Mouse (Mus musculus): ENCODE measurements around the gene Banp.
A peak's percentile ranks its signal among the peaks of the same experiment; 100 is the strongest.

Gene Banp

DNA sequence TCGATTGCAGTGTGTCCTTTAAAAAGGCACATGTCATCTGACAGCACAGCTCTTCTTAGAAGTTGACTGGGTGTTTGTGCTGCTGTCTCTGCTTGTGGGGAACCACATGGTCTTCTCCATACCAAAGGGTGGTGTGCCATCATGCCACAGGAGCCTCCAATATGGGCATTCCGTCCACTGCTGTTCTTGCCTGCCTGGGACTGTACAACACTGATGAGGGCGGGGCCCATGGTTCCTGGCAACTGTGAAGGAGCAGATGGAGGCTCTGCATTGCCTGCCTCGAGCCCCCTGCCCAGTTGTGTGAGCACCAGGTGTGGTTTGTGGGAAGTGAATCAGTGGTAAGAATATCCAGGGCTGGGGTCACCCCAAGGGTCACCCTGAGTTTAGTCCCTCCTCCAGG lies 73.2 kb downstream of the Banp start:
- DNase-seq, result no peak

DNA sequence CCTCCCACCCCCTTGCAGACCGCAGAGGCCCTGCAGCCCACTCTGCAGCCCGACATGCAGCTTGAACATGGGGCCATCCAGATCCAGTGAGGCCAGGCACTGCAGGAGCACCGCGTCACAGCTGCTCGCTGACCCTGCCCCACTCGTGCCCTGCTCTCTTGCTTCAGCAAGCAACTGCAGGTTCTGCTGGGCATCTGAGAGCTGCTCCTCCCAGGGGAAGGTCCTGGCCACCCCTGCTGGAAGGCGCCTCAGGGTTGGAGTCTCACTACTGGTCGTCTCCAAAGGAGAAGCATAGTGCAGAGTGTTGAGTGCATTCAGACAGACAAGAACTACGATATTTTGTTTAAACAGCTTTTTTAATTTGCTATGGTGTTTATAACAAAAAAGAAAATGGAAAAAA lies 76.0 kb downstream of the Banp start:
- no peak for DNase-seq

DNA sequence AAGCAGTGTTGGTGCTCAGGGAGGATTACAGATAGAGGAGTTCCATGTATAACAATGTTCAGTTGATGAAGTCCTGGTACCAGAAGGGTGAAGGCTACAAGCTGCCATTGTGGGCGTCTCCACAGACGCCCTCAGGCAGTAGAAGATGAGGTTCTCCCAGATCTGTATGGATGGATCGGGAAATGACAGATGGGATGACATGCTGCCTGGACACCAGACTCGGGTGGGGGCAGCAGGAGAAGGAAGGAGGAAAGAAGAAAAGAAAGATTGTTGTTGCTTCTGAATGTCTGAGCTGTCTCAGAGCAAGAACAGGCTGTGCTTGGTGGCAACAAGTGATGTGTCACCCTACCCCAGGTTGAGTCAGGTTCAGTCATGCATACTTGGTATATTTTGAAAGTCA lies 78.6 kb downstream of the Banp start:
- peak; percentile 64 for DNase-seq

DNA sequence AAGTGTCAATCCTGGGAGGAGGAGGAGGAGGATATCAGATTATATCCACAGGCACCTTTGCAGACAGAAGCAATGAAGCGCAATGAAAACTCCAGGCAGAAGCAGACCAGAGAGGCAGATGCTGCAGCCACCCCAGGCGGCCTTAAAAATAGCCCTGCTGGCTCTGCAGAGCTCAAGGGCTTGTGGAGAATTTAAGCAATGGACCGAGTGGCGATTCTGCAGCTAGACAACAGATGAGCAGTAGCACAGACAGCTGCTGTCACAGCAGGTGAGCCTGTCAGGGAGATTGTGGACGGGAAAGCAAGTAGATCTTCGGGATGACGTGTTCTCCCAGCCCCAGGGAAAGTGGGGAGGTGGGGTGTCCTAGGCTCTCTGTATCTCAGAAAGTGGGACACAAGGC lies 81.4 kb downstream of the Banp start:
- DNase-seq, result no peak

DNA sequence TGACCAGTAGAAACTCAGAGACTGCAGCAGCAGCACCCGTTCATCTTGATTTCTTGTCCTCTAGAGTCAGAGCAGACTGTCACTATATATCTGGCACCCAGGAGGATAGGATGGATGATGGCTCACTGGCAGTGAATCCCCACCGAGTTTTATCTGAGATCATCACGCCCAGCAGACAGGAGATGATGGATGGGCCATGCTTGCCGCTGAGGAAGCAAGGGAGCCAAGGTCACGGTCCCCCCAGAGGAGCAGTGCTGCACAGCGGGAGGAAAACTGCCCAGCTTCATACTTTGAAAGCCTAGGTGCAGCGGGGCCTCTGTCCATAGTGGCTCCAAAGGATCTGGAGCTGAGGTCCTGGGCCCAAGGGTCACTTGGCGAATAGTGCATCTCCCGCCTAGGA lies 83.2 kb downstream of the Banp start:
- DNase-seq, result no peak

DNA sequence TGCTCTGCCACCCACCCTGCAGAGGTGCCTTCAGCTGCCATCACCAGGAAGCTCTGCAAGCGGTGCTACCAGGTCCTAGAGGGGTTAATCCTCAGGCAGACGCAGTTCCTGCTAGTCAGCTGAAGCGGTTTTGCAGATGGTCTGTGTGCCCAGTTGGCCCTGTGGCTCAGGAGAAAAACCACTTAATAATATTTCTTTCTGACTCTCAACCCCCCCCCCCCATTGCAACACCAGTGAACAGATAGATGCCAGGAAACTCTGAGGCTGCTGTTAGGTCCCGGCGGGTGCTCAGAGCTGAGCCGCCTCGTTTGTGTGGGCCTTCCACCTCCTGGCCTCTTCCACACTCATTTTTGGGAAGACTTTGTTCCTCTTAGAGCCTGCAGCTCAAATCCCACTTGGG lies 86.0 kb downstream of the Banp start:
- no peak for DNase-seq

DNA sequence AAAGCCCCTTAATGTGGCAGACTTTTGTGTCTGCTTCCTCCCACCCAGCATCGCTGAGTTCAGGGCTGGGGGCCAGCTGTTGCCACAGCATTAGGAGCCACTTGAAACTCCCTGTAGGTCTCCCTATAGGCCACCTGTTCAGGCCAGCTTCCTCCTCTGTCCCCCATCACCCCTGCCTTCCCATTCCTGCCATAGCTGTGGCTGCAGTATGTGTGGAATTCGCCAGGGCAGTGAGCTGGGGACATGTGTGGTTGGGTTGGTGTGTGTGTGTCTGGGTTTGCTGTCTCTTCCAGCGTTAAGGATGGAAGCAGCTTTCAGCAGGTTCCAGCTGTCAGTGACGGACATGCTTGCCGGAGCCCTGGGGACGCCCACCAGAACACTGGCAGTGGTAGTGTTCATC lies 86.8 kb downstream of the Banp start:
- no peak for DNase-seq

DNA sequence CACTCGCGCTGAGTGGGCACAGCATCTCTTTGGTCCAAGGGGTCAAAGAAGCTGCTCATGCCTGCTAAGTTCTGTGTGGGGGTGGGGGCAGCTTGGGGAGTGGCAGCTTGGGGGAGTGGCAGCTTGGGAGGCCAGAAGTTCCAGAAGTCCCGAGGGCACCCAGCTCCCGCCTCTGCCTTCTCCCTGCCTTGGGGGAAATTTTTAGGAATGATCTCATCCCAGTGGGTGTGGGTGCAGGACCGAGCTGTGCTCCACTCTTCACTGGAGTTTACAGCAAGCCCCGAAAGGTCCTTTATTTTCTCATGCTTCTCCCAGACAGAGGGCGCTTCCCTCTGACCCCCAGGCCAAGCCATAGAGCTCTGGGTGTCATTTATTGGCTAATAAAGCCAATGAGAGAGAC lies 87.7 kb downstream of the Banp start:
- DNase-seq, result no peak

DNA sequence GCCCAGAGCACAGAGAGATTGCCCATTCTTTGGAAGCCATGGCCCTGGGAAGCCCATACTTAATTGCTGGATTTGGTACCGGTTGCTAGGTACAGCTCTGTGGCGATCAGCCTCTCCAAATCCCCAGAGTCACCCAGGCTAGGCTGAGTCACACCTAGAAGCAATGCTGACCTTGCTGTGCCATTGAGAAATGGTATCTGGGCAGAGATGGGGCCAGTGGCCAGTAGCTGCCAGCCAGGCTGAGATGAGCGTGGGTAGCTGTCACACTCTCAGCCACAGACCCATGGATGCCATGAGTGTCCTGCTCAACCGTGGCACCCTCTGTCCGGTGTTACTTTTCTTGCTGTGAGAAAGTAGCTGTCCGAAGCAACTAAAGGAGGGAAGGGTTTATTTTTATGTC lies 88.5 kb downstream of the Banp start:
- DNase-seq, result no peak

DNA sequence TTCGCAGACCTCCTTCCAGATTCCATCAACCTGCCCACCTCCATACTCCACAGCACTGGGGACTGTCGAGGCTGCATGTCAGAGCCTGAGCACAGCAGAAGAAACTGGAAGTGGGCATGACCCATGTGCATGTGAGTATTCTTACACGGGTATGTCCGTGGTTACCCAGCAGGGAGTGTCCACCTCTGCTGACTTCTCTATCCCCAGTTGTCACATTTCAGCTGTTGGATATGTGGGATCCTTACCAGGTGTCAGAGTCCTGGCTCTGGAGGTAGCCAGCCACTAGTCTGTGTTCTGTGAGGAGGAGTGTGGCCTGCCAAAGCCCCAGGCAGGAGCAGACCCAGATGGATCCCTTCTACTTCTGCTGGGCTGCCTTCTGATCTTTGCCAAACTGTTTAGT lies 89.9 kb downstream of the Banp start:
- DNase-seq, result no peak

DNA sequence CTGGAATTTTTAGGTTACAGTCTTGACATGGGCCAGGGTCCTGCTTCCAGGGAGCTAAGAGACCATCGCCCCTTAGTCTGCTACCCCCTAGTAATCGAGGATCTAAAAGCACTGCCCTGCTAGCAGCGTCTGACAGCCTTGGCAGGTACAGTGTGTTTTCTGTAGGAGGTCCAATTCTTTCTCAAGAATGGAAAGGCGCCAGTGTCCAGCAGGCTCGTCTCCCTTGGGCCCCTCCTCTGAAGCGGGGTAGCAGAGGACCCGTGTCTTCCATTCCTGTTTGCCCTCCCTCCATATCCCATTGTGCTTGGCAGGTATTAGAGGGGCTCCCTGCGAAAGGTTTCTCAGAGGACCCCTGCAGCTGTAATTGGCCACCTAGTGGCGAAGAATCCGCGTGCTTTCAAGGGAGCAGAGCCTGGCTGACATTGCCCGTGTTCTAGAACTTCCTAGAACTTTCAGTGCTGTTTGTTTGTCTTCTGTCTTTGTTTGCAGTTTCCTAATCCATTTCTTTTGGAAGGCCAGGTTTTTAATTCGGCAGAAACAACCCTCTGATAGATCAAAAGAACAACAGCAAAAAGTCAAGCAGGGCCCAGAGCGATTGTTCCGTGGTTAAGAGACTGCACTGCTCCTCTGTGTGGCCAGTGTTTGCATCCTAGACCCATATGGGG lies 97.8 kb downstream of the Banp start:
- DNase-seq, result no peak

DNA sequence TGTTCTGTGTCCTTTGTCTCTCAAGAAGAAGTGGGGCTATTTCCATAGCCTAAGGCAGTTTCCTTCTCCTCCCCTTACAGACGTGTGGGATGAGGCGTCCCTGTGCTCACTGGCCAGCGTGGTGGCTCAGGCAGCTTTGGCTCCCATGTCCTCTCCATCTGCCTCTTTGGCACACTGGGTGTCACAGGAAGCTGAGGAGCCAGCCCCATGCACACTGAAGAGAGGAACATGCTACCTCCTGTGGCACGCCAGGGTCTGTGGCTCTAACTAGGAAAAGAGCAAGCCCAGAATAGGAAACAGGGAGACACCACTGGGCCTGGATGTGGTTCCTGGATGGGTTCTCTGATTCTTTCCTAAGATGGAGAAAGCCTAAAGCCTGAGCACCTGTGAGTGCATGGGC lies 99.7 kb downstream of the Banp start:
- DNase-seq, result no peak

DNA sequence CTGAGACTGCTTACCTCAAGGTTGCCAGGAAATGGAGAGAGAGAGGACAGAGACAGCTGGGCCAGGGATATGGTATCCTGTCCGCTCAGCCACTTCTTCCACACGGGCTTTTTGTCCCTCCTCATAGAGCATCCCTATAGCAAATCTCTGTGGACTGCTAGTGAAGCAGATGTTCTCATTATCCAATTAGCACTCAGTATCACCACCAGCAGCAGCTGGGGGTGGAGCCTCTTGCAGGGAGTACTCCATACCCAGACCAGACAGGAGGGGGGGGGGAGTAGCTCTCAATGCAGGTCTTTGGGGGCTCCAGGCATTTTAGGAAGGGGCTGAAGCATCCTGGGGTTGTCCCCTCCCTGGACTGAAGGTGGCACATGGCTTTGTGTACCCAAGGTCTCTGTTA lies 100.4 kb downstream of the Banp start:
- DNase-seq, result no peak

DNA sequence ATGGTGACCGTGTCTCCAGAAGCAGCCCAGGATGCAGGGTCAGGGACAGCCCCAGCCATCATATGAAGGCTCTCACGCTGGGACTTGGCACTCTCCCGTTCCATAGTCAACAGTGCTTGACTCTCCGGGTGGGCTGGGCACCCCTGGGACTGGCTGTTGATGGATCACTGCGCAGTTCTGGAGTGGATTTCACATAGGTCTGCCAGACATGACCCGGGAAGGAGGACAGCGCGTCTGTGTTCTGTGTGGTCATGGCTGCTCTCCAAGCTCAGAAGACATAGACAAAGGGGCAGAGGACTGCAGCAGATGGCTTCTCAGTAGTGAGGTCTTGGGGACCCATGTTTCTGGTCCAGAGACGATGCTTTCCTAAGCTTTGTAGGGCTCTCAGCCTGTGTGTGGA lies 101.1 kb downstream of the Banp start:
- DNase-seq, result no peak

DNA sequence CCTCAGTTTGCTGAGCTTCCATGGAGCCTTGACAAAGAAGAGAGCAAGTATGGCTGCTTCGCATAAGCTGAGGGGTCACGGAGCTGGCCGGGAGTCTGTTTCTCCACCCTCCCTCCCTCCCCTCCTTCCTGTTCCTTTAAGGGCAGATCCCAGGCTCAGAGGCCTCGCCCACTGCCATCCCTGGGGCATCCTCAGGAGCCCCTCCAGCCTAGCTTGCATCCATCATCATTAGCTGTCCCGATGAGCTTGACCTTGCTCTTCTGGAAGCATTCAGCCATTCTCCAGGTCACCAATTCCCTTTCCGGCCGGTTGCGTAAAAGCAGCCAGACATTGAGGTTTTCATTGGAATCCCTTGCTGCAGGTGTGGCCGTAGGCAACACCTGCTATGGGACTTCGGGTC lies 105.8 kb downstream of the Banp start:
- no peak for DNase-seq

DNA sequence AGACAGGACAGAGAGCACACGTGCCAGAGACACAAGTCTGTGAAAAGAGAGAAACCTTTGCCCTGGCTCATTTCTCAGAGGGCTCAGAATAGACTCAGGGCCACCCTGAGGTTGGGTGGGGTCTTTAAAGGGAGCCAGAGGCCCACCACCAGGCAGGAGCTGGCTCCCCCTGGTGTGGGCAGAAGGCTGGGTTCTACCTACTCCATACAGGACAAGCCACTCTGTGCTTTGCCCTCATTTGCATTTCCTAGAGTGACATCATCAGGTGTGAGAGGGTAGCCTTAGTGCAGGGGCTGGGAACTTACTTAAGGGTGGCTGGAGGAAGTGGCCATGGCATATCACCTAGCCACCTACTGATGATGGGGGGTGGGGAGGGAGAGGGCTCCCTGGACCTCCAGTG lies 106.6 kb downstream of the Banp start:
- DNase-seq, result no peak

DNA sequence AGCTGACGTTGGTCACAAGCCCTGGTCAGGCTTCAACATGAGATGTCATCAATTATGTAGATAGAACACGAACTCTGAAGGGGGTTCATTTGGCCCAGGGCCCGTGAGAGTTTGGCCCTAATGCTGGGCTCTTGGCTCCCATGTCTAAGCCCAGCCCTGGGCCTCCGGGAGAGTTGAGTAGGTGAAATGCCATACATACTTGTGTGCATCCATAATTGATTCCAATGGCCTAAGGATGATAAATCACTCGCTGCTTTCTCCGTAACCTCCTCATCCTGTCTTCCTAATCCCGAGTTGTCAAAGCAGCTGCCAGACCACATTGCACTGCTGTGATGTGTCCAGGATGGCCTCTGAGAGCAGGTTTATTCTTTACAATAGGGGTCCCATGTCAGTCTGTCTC lies 107.3 kb downstream of the Banp start:
- DNase-seq, result no peak

DNA sequence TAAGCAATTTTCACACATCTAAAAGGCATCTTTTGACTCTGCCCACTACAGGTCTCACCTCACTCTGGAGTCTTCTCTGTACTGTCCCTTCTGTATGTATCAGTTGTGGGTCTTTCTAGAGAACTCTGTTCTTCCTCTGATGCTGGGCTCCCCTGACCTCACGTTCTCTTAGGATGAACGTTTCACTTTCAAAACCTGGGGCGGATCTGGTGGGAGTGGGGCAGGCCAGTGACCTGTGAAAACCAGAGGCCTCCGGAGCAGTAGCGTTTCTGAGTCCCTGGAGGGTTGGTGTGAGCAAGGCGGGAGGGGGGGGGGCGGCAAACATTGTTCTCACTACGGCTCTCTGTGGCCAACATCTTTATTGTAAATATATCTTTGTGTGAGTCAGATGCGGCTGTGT lies 109.0 kb downstream of the Banp start:
- DNase-seq, result no peak

DNA sequence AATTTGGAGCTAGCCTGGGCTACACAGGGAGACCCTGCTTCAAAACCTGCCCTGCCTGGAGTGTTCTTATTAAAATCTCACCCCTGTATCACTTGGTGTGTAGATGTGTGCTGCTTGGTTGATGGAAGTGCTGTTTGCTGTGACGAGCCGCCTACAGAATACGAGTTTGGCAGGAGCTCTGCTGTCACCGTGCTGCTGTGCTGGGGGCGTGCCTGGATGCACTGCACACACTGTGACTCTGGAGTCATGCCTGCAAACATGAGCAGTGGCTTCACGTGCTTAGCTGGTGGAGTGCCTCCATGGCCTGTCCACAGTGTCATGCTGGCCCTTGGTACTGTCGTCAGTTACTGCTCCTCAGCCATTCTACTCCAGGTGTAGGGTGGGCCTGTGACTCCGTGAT lies 109.4 kb downstream of the Banp start:
- DNase-seq, result peak; percentile 77

DNA sequence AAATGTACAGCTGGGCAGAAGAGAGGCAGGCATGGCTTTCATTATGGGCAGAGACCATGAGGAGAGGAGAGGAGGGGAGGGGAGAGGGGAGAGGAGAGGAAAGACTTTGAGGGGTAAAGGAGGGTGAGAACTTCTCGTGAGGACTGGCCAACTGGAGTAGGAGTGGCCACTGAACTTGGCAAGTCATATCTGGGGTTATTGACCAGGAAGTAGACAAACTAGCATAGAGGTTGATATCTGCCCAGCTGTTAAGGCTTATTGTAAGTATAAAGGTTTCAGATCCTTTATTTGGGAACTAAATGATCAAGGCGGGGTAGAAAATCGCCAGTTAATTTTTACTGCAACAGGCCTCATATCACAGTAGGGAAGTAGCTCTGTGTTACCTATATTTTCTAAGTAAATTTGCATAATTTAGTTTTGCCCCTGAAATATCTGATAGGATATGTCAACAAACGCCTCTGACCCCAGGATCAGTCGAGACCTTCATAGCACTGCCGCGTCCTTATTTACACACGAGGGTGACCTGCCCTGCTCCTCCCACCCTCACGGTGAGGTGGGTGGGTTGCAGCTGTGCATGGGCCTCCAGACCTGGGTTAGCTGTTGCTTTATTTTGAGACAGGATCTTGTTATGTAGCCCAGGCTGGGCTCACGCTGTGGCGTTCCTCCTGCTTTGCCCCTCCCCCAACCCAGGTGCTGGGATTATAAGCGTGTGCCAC lies 113.1 kb downstream of the Banp start:
- DNase-seq, result no peak

DNA sequence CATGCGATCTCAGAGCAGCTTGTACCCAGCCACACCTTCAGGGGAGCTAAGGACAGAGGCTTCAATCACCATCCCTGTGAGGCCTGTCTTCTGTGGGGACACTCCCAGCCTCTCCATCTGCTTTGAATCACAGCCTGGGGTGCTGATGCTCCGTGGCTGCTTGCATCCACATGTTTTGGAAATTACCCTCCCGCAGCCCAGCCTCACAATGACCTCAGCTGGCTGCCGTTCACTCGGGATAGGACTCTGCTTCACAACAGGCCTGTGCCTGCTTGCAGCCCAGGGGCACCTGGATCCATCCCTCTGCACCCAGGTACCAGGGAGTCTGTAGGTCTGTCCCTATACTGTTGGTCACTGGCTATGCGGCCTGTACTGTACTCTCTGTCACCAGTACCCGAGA lies 114.8 kb downstream of the Banp start:
- no peak for DNase-seq

DNA sequence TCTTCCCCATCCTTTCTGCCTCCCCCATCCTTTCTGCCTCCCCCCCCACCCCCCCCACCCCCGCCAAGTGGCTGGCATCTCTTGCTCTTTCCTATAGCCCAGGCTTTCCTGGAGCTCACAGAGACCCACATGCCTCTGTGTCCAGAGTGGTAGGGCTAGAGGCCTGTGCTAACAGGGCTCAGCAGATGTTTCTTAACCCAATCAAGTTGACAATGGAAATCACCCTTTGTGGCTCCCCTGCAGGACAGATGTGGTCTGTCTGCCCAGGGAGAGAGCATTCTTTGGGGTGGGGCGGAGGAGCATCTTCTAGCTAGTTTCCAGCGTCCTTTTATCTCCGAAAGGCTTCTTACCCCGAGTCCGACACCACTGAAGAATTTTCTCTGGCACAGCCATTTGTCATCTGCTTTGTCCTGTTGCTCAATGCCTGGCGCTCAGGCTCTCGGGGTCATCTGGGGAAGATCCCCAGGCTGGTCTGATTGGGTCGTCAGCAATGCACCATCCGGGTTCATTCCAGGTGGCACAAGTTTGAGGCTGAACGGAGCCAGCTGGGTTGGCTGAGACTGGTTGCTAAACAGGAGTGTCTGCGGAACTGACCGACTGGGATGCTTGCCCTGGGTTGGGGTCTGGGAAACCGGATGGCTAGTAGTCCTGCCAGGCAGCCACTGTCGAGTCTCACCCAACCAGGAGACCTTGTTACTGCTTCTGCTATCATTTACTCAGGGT lies 118.4 kb downstream of the Banp start:
- no peak for DNase-seq

DNA sequence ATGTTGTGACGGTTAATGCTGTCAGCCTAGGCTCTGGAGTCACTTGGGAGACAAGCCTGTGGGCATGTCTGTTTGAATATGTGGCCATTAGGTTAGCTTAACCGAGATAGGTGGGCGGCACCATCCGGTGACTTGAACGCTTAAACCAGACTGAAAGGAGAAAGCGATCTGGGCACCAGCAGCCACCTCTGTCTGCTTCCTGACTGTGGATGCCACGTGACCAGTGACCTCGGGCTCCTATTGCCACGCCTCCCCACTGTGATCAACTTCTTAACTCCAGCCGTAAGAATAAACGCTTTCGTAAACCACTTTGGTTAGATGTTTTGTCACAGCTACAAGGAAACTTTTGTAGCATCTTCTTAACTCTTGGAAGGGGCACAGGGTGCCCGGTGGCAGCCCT lies 119.1 kb downstream of the Banp start:
- no peak for DNase-seq

DNA sequence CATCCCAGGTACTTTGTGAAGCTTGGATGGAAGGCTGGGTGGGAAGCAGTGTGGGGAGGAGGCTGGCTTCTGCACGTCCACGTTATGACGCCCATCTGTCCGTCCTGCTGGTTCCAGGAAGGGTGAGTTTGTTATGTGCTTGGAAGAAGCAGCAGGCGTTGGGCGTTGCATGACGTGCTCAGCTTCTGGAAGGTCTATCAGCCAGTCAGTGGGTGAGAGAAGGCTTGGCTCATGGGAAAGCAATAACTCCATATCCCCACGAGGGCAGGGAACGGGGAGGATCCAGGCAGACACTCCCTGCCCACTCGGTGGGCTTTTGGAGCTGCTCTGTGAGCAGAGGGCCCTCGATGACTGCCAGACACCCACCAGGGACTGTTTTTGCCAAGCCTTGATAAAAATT lies 119.7 kb downstream of the Banp start:
- peak; percentile 82 for DNase-seq

DNA sequence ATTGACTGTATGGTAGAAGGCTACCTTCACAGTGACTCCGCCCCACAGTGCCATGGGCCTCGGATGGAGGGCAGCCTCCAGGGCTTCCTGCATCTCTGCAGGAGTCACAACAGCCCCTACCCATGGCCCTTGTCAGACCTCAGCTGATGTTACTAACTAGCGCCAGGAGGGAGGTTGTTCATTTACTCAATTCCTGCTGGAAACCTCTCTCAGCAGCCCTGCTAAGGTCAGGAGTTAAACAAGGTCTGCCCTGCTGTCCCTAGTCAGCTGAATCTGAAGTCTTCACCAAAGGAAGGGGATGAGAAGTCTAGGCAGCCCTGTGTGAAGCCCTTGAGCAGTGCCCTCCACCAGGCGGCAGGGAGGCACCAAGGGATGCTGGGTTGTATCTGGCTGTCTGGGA lies 121.6 kb downstream of the Banp start:
- DNase-seq, result no peak

All from layer of hippocampus, adult 9-11 months (tissue).